18 mouse cellular contexts compared by ENCODE assay signal in genomic region chr15:77406370-77406769, GRCm38 (mm10). TPM values are rescaled to one million over a fixed set of nuclear protein-coding genes. Genes with fewer than 3 reads are reported as not detected.
DNase-seq lines count a peak whose midpoint lies in the region; ATAC-seq and TF ChIP-seq lines count a peak whose summit lies in the region.
"Not testable (repeated sequence)": the region's sequence is repeated elsewhere in the genome, so short reads cannot be mapped to it uniquely, and the experiment has no call there.
"Had no signal": no experiment of that assay in that cellular context is flagged by ENCODE, and none has a peak within 500 bp of the region (broad histone marks: within the 10 kb centered on the region; RNA-seq: fewer than 3 reads in every experiment).

No protein-coding gene starts in this region.

- not testable (repeated sequence) for TF ChIP-seq POLR2A in thymus, adult 2 months (IDR thresholded peaks at IDR 0.05; ENCODE audit: control insufficient read depth, extremely low read depth, insufficient read depth, low read length, poor library complexity)

- not testable (repeated sequence) for H3K9me3 ChIP-seq in lung, postnatal 0 days (ENCODE audit: low read length)

- peak; percentile 99 for ATAC-seq in CD4-positive, CD25-positive, alpha-beta regulatory T cell, adult 4 months
- peak; percentile 62 for ATAC-seq in common myeloid progenitor, adult 5-6 weeks (replicated peaks; ENCODE audit: low read depth, poor library complexity, severe bottlenecking)
- 0 out of 2 replicates have a peak, but pooled peaks have one; percentile 26 for ATAC-seq in lung, postnatal 0 days

- H3K4me1 ChIP-seq in lung, postnatal 0 days (ENCODE audit: insufficient read depth, low read depth, low read length); thymus, adult 2 months (replicated peaks; ENCODE audit: control insufficient read depth, insufficient read depth, low read length): not testable (repeated sequence)

- H3K27ac ChIP-seq in lung, postnatal 0 days (ENCODE audit: low read length); thymus, adult 2 months (ENCODE audit: control insufficient read depth, insufficient read depth, low read length): not testable (repeated sequence)

- not testable (repeated sequence) for TF ChIP-seq CTCF in lung, postnatal 0 days (IDR thresholded peaks at IDR 0.05); thymus, adult 2 months (IDR thresholded peaks at IDR 0.05; ENCODE audit: borderline replicate concordance, control insufficient read depth, extremely low read depth, insufficient read depth, low read length, poor library complexity)

- H3K4me2 ChIP-seq in lung, postnatal 0 days (replicated peaks; ENCODE audit: low read depth, low read length): not testable (repeated sequence)

- not testable (repeated sequence) for H3K4me3 ChIP-seq in lung, postnatal 0 days (ENCODE audit: low read depth, low read length); thymus, adult 2 months (ENCODE audit: control insufficient read depth, insufficient read depth, low read length)

- peak; percentile 35 for DNase-seq in adrenal gland, postnatal 10 days
- DNase-seq in heart, postnatal 4 days: peak; percentile 56
- peak; percentile 8 for DNase-seq in lung, postnatal 0 days (ENCODE audit: low spot score)
- DNase-seq in naive thymus-derived CD4-positive, alpha-beta T cell, adult 2 months (ENCODE audit: low read depth): peak; percentile 72
- peak; percentile 71 for DNase-seq in thymus, adult 2 months

- WGBS in lung, postnatal 0 days: 62% methylated on average over 9 of the region's 10 CpGs
- 71% methylated on average over 10 of the region's 10 CpGs for WGBS in thymus, adult 2 months

- not testable (repeated sequence) for H3K9ac ChIP-seq in lung, postnatal 0 days (replicated peaks; ENCODE audit: low read depth)

- not testable (repeated sequence) for H3K27me3 ChIP-seq in lung, postnatal 0 days (replicated peaks; ENCODE audit: insufficient read depth, low read length); thymus, adult 2 months (ENCODE audit: control insufficient read depth, insufficient read depth, low read length)

- not testable (repeated sequence) for TF ChIP-seq EP300 in lung, postnatal 0 days (IDR thresholded peaks at IDR 0.05)

- not testable (repeated sequence) for H3K36me3 ChIP-seq in lung, postnatal 0 days (ENCODE audit: insufficient read depth, low read length); thymus, adult 2 months (ENCODE audit: control insufficient read depth, insufficient read depth, low read length)

RNA-seq across cellular contexts. Expression of gene Apol9a, which starts 4.6 kb away (rescaled TPM):
- polyA plus RNA-seq in CD4-positive, CD25-positive, alpha-beta regulatory T cell, adult 4 months (2017; shearing (Covaris generic)): 10 to 100 TPM; 11.0 to 17.0 TPM
- under 1 TPM; 0.30 to 0.58 TPM for total RNA-seq in adrenal gland, postnatal 10 days (2021)
- total RNA-seq in common myeloid progenitor, adult 5-6 weeks (2017): not detected in 2 replicates
- under 1 TPM; 0.21 to 0.23 TPM for total RNA-seq in heart, postnatal 4 days (2021)
- polyA plus RNA-seq in lung, postnatal 0 days (2015; fragmentation: Nextera tagmentation; extraction: Ambion mirVana): 0.43 and 0.47 TPM in 2 replicates
- polyA plus RNA-seq in thymus, adult 2 months (2012; rRNA removed): 2.8 and 5.4 TPM in 2 replicates
- total RNA-seq: layer of hippocampus, adult 2 months had no signal
- polyA plus RNA-seq: forebrain, embryonic 11.5 days; hindbrain, embryonic 14.5 days; limb, embryonic 10.5 days; liver, embryonic 11.5 days; midbrain, embryonic 16.5 days had no signal

RNA-seq across cellular contexts. Expression of gene Apol7a, which starts 7.5 kb away (rescaled TPM):
- polyA plus RNA-seq in CD4-positive, CD25-positive, alpha-beta regulatory T cell, adult 4 months (2017; shearing (Covaris generic)): not detected
- 1 to 10 TPM; 3.8 to 5.1 TPM for total RNA-seq in adrenal gland, postnatal 10 days (2021)
- total RNA-seq in common myeloid progenitor, adult 5-6 weeks (2017): not detected in 2 replicates
- total RNA-seq in heart, postnatal 4 days (2021): under 1 TPM in 1 of 2 experiments, not detected in 1; 0.12 TPM
- 0.33 and 0.37 TPM in 2 replicates for polyA plus RNA-seq in lung, postnatal 0 days (2015; fragmentation: Nextera tagmentation; extraction: Ambion mirVana)
- polyA plus RNA-seq in thymus, adult 2 months (2012; rRNA removed): 0.19 and 0.20 TPM in 2 replicates
- total RNA-seq: layer of hippocampus, adult 2 months; megakaryocyte-erythroid progenitor cell, adult 5-6 weeks had no signal
- polyA plus RNA-seq: forebrain, embryonic 11.5 days; hindbrain, embryonic 14.5 days; limb, embryonic 10.5 days; liver, embryonic 11.5 days; midbrain, embryonic 16.5 days had no signal

RNA-seq across cellular contexts. Expression of gene Apol7b, which starts 40.9 kb away (rescaled TPM):
- polyA plus RNA-seq in CD4-positive, CD25-positive, alpha-beta regulatory T cell, adult 4 months (2017; shearing (Covaris generic)): under 1 TPM; 0.54 to 0.65 TPM
- total RNA-seq in adrenal gland, postnatal 10 days (2021): not detected
- not detected in 2 replicates for total RNA-seq in common myeloid progenitor, adult 5-6 weeks (2017)
- not detected for total RNA-seq in heart, postnatal 4 days (2021)
- not detected in 2 replicates for polyA plus RNA-seq in lung, postnatal 0 days (2015; fragmentation: Nextera tagmentation; extraction: Ambion mirVana)
- polyA plus RNA-seq in thymus, adult 2 months (2012; rRNA removed): 0.10 and 0.27 TPM in 2 replicates
- total RNA-seq: layer of hippocampus, adult 2 months had no signal
- polyA plus RNA-seq: embryonic facial prominence, embryonic 15.5 days; forebrain, embryonic 11.5 days; hindbrain, embryonic 14.5 days; kidney, postnatal 0 days; limb, embryonic 10.5 days; liver, embryonic 11.5 days; lung, adult 2 months; midbrain, embryonic 16.5 days; neural tube, embryonic 13.5 days had no signal

Comparison
In these comparisons a context has a peak if more than half of its experiments do, and no peak if none do; other contexts are left out.
1. ATAC-seq: peak in every context shown above with its lines; median percentile 99 in CD4-positive, CD25-positive, alpha-beta regulatory T cell, adult 4 months; 62 in common myeloid progenitor, adult 5-6 weeks; 26 in lung, postnatal 0 days.
2. DNase-seq: peak in every context shown above with its lines; median percentile 72 in naive thymus-derived CD4-positive, alpha-beta T cell, adult 2 months; 71 in thymus, adult 2 months; 56 in heart, postnatal 4 days; 35 in adrenal gland, postnatal 10 days; 8 in lung, postnatal 0 days.